Mouse (Mus musculus) embryo, embryonic 10 days (tissue): ENCODE results near the gene Cebpb.

Source experiments
- DNase-seq: peaks from one replicate; pipeline ENCODE4 v3.0.0-alpha.2; 2015; ENCODE audit warnings: low spot score

Cebpb gene

GRCm38 (mm10) chr2:167721159-167721882 lies 32.6 kb downstream of the Cebpb start:
- DNase-seq = no peak

- no peak for DNase-seq
Observed at GRCm38 (mm10) chr2:167722538-167722937, 33.8 kb downstream of the Cebpb start.

- no peak for DNase-seq
Observed at GRCm38 (mm10) chr2:167723589-167724206, 35.0 kb downstream of the Cebpb start.

- DNase-seq = no peak
Observed at GRCm38 (mm10) chr2:167725879-167726278, 37.2 kb downstream of the Cebpb start.

- DNase-seq = no peak
Observed at GRCm38 (mm10) chr2:167727161-167727560, 38.4 kb downstream of the Cebpb start.

GRCm38 (mm10) chr2:167730036-167730435 lies 41.3 kb downstream of the Cebpb start:
- no peak for DNase-seq

GRCm38 (mm10) chr2:167731149-167731548 lies 42.4 kb downstream of the Cebpb start:
- DNase-seq = no peak

- no peak for DNase-seq
Observed at GRCm38 (mm10) chr2:167734861-167735260, 46.1 kb downstream of the Cebpb start.

- DNase-seq = no peak
Observed at GRCm38 (mm10) chr2:167739030-167739429, 50.3 kb downstream of the Cebpb start.
